Mouse (Mus musculus) kidney, postnatal 0 days (tissue): ENCODE measurements around the gene Atp5j. TPM values are rescaled to one million over a fixed set of nuclear protein-coding genes. Genes with fewer than 3 reads are reported as not detected.

Experiments used
- ATAC-seq: fragments of 200-750 bp; cut with Nextera tagmentation; replicated peaks from 2 replicates; pipeline ENCODE4 v1.8.0; 2017; ENCODE audit warnings: low read depth, moderate number of reproducible peaks, moderate TSS enrichment, moderate library complexity; ENCODE audit not compliant: low FRiP score
- DNase-seq: peaks from one replicate; pipeline ENCODE4 v3.0.0-alpha.2; 2016; ENCODE audit warnings: low spot score
- H3K27ac ChIP-seq: fragments of 300-500 bp; sonication (generic); 2 replicates; pipeline ENCODE4 v1.5.1; 2014; ENCODE audit warnings: mild to moderate bottlenecking
- H3K27me3 ChIP-seq: fragments of 300-500 bp; sonication (generic); 2 replicates; pipeline ENCODE4 v1.6.1; 2014; ENCODE audit warnings: low read length, mixed read lengths; ENCODE audit not compliant: insufficient read depth
- H3K36me3 ChIP-seq: fragments of 300-500 bp; sonication (generic); 2 replicates; pipeline ENCODE4 v1.6.1; 2014; ENCODE audit warnings: low read length, mixed read lengths; ENCODE audit not compliant: insufficient read depth
- H3K4me1 ChIP-seq: fragments of 300-500 bp; sonication (generic); replicated peaks from 2 replicates; pipeline ENCODE4 v1.6.1; 2014; ENCODE audit warnings: antibody characterized with exemption, low read length, mixed read lengths; ENCODE audit not compliant: insufficient read depth
- H3K4me2 ChIP-seq: fragments of 300-500 bp; sonication (generic); 2 replicates; pipeline ENCODE4 v1.6.1; 2014; ENCODE audit warnings: mild to moderate bottlenecking, low read length, moderate library complexity, mixed read lengths
- H3K4me3 ChIP-seq: fragments of 300-500 bp; sonication (generic); replicated peaks from 2 replicates; pipeline ENCODE4 v1.5.1; 2014; ENCODE audit warnings: low read depth, low read length
- H3K9ac ChIP-seq: fragments of 300-500 bp; sonication (generic); 2 replicates; pipeline ENCODE4 v1.6.1; 2014; ENCODE audit warnings: low read depth, low read length
- H3K9me3 ChIP-seq: fragments of 300-500 bp; sonication (generic); replicated peaks from 2 replicates; pipeline ENCODE4 v1.6.1; 2016; ENCODE audit warnings: low read length, inconsistent platforms, mixed read lengths
- CTCF ChIP-seq: IDR thresholded peaks from 2 replicates; pipeline ENCODE4 v1.5.1; 2016; ENCODE audit warnings: antibody characterized with exemption, low read depth, mild to moderate bottlenecking, moderate library complexity
- WGBS: fragments of 180-500 bp; shearing (Covaris S2); extraction: QIAGEN DNeasy Blood & Tissue Kit; methylation state at CpG from one replicate; pipeline ENCODE4 v1.1.7; 2014; 5-methylcytosine and 5-hydroxymethylcytosine counted together
- polyA plus RNA-seq: library from polyadenylated mRNA; unstranded; fragments of >200 nt; fragmentation: Nextera tagmentation; extraction: Ambion mirVana; gene quantifications from 2 replicates; pipeline ENCODE4 v1.2.1, GENCODE M21; 2015

The Atp5j gene
- polyA plus RNA-seq, 1 experiment from 2014 or later: 1,607 TPM

DNA sequence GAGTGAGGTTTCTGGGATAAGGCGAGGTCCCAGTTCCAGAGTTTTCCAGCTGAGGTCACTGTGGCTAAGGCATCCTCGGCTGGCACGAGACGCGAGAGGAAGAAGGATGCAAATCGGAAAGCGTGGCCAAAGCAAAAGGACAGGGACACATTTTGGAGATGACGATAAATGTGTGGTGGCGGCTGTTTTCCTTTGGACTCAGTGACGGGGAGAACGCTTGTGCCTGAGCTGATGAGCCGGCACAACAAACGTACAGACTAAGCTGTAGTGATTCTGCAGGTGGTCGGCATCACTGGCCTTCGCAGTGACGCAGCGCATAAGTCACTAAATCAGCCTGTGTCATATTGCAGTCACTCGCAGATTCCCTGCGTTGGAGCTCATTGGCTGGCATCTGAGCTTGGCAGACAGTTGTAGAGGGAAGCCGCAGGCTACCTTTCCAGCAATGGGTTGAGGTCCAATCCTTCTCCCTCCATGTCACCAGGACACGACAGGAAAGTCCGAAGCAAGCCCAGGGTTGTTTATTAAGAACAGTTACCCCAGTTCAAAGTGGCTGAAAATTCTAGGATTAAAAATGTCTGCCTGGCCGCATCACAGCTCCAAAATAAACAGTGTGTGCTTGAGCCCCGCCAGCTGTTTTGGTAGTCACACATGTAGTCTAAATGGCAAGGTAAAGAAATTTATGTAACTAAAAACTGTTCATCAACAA is 39.7 kb upstream of the Atp5j start:
- H3K27me3 ChIP-seq: no peaks in the 10 kb centered on the region
- WGBS: 42% methylated on average over 24 of the region's 24 CpGs
- peak overlapping the region; percentile 16; the same call in 1 of the 2 replicates for H3K4me3 ChIP-seq
- TF ChIP-seq CTCF: peak; percentile 43; the same call in 1 of the 2 replicates
- no peak; the same call in 1 of the 2 replicates for ATAC-seq
- peak; percentile 64 for DNase-seq
- no peaks in the 10 kb centered on the region for H3K4me1 ChIP-seq
- H3K4me2 ChIP-seq: peak overlapping the region; percentile 46
- no peak overlapping the region for H3K9ac ChIP-seq
- H3K9me3 ChIP-seq: no peaks in the 10 kb centered on the region
- no peaks in the 10 kb centered on the region for H3K36me3 ChIP-seq
- H3K27ac ChIP-seq: no peak overlapping the region

DNA sequence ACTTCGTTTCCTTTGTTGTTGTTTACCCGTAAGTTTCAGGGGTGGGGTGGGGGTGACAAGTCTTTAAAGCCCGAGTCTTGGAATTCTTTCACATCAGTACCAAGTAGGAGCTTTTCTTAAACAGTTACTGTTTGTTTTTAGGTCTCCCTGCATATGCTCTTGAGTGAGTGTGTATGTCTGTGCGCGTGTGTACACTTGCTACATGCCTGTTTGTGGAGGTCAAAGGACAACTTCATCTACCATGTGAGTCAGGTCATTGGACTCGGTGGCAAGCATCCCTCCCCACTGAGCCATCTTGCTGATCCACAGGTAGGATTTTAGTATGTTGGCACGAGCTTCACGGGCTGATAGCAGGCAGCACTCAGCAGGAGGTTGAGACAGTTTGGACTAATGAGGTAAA is 38.4 kb upstream of the Atp5j start:
- H3K9me3 ChIP-seq: no peaks in the 10 kb centered on the region
- H3K9ac ChIP-seq: no peak overlapping the region
- no peak overlapping the region for H3K4me3 ChIP-seq
- no peaks in the 10 kb centered on the region for H3K36me3 ChIP-seq
- no peaks in the 10 kb centered on the region for H3K27me3 ChIP-seq
- DNase-seq (no peak), ATAC-seq (no peak)
- H3K4me2 ChIP-seq: no peak overlapping the region
- no peaks in the 10 kb centered on the region for H3K4me1 ChIP-seq
- no peak overlapping the region for H3K27ac ChIP-seq
- TF ChIP-seq CTCF: no peak
- WGBS: 84% methylated on average over 8 of the region's 8 CpGs

DNA sequence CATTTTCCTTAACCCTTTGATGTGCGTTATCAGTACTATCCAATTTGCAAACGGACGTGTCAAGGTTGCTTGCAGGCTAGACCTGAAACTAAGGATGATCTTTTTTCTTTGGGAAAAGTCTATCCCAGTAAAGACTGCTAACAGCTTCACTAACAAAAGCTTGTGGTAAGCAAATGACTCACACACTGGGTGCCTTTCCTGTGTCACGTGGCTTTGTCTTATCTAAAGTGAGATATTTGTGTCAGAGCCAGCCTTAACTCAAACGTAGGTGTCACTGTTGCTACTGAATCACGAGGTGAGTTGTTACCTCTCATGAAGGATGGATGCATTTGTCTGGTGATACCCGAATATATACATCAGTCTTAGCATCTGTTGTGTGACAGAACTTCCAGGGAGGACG is 29.2 kb upstream of the Atp5j start:
- no peaks in the 10 kb centered on the region for H3K4me1 ChIP-seq
- no peak overlapping the region for H3K4me2 ChIP-seq
- DNase-seq (no peak), ATAC-seq (no peak)
- 88% methylated on average over 8 of the region's 8 CpGs for WGBS
- no peak for TF ChIP-seq CTCF
- H3K27ac ChIP-seq: no peak overlapping the region
- no peaks in the 10 kb centered on the region for H3K9me3 ChIP-seq
- no peak overlapping the region for H3K9ac ChIP-seq
- no peaks in the 10 kb centered on the region for H3K27me3 ChIP-seq
- H3K4me3 ChIP-seq: no peak overlapping the region
- peaks cover 14% of the 10 kb centered on the region for H3K36me3 ChIP-seq

DNA sequence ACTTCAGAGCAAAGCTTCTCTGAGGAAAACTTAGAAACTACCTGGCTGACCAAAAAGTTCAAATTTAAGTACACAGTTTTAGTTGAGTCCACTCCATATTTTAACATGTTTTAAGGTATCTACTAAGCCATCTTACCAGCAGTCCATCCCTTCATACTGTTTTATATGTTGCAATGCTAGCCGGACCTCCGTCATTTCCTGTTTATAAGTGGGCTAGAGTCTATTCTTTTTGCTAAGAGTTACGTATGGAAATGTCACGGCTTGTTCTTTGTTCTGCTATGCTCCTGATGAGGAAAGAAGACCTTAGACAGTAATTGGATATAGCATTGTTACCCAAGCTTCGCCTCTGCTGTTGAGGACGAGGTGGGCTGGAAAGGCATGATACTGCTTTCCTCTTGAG is 18.1 kb upstream of the Atp5j start:
- ATAC-seq: no peak
- Histone ChIP-seq H3K27me3 (no peaks in the 10 kb centered on the region), H3K27ac (no peak overlapping the region), H3K4me3 (no peak overlapping the region), H3K4me1 (no peaks in the 10 kb centered on the region), H3K9me3 (no peaks in the 10 kb centered on the region), H3K36me3 (peaks cover 64% of the 10 kb centered on the region), H3K4me2 (no peak overlapping the region), H3K9ac (no peak overlapping the region)
- DNase-seq: no peak
- 91% methylated on average over 6 of the region's 6 CpGs for WGBS
- no peak for TF ChIP-seq CTCF

DNA sequence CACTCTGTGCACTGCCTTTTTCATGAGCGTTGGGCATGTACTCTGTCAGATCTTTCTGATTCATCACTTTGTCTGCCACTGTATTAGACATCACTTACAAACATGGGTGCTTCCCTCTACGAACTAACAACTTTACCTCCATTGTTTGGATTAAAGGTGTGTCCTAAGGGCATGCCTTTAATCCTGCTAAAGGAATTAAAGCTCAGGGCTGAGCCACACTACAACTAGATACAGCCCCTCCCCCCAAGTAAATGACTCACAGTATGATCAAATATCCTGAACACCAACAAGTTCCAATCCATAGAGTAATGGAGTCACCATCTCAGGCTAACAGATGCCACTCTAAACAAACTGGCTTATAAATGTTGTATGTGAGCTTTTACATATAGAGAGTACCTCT is 3.2 kb upstream of the Atp5j start:
- Histone ChIP-seq H3K9ac (no peak overlapping the region), H3K9me3 (no peaks in the 10 kb centered on the region), H3K27ac (no peak overlapping the region), H3K4me3 (no peak overlapping the region), H3K27me3 (no peaks in the 10 kb centered on the region), H3K36me3 (peaks cover 13% of the 10 kb centered on the region; the same call in 1 of the 2 replicates), H3K4me2 (no peak overlapping the region), H3K4me1 (peaks cover 8% of the 10 kb centered on the region; the same call in 1 of the 2 replicates)
- ATAC-seq (no peak), DNase-seq (no peak)
- WGBS: 86% methylated on average over 2 of the region's 2 CpGs
- TF ChIP-seq CTCF: no peak

DNA sequence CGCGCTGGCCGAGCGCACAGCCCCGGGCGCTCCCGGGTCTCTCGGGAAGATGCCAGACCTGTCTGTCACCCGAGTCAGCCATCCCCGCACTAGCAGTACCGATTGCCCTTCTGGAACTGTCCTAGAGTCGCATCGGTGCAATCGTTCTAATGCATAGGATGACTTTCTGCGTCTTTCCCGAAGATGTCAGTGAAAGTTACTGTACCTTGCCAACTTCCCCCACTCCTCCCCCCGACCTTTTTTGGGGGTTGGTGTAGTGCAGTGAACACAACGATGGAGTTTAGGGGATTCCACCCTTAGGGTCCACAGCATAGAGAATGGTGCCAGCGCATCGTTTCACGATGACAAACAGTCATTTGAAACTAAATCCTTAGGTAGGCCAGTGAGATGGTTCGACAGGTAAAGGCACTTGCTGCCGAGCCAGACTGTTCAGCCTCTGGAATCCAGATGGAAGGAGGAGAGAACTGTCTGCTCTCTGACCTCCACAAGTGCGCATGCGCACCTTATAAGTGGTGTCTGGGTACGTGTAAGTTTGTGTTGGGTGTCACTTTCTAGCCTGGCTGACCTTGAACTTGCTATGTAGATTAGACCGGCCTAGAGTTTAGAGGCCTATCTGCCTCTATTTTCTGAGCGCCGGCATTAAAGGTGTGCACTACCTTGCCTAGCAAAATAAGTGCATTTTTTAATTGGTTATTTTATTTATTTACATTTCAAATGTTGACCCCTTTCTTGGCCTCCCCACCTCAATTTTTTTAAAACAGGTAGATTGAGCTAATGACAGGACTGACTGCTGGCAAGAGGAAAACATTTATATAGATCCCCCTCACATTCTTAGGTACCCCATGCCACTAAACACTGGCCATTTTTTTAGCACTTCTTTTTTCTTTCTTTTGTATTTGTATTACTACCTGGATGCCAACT is 658 bp upstream of the Atp5j start:
- H3K4me3 ChIP-seq: peak overlapping the region; percentile 96
- no peaks in the 10 kb centered on the region for H3K9me3 ChIP-seq
- DNase-seq: peak; percentile 80
- peak overlapping the region; percentile 100 for H3K27ac ChIP-seq
- H3K4me1 ChIP-seq: peaks cover 8% of the 10 kb centered on the region
- H3K27me3 ChIP-seq: no peaks in the 10 kb centered on the region
- peak overlapping the region; percentile 61 for H3K4me2 ChIP-seq
- H3K9ac ChIP-seq: peak overlapping the region; percentile 99
- 6% methylated on average over 28 of the region's 29 CpGs for WGBS
- ATAC-seq: peak; percentile 11
- H3K36me3 ChIP-seq: peaks cover 17% of the 10 kb centered on the region; the same call in 1 of the 2 replicates
- no peak for TF ChIP-seq CTCF
